Mouse (Mus musculus) Patski (cell line): ENCODE results near the gene Mrpl45. TPM values are rescaled to one million over a fixed set of nuclear protein-coding genes. Genes with fewer than 3 reads are reported as not detected.
"Not testable (repeated sequence)": the region's sequence is repeated elsewhere in the genome, so short reads cannot be mapped to it uniquely, and the experiment has no call there.

ENCODE experiments used
- ATAC-seq: fragments of 100-300 bp; one replicate; pipeline ENCODE4 v1.8.0; 2021
- CTCF ChIA-PET: fragments of 350-600 bp; sonication (Branson Sonifier 250); formaldehyde crosslinking; loops from one replicate; lab custom pipeline; 2022; ENCODE audit warnings: inconsistent platforms; lab: Charles Lee
- POLR2A ChIA-PET: fragments of 350-600 bp; sonication (Branson Sonifier 250); formaldehyde crosslinking; loops from one replicate; lab custom pipeline; 2022; ENCODE audit warnings: antibody characterized with exemption, inconsistent platforms; lab: Charles Lee
- DNase-seq: peaks from one replicate; pipeline ENCODE4 v3.0.0-alpha.2; 2011; ENCODE audit warnings: low read depth, low spot score
- H3K27me3 ChIP-seq: fragments of 371-371 bp; one replicate; pipeline ENCODE4 v1.5.1; 2021
- CTCF ChIP-seq: fragments of 100-300 bp; IDR thresholded peaks from one replicate; pipeline ENCODE4 v1.5.1; 2021
- in situ Hi-C: fragments of 300-500 bp; cut with MboI; formaldehyde crosslinking; loops from 3 replicates; pipeline ENCODE4 v1.11.1; 2018; ENCODE audit warnings: low pct_unique_long_range_greater_than_20kb, mixed read lengths
- polyA plus RNA-seq: library from polyadenylated mRNA; unstranded; gene quantifications from one replicate; pipeline ENCODE4 v1.2.3, GENCODE M21; 2021

Gene Mrpl45
- polyA plus RNA-seq, 1 experiment from 2014 or later: 43.5 TPM

GRCm38 (mm10) chr11:97309451-97309836 lies 6.1 kb upstream of the Mrpl45 start:
- DNase-seq (peak; percentile 78), ATAC-seq (peak; percentile 71)
- no peak for TF ChIP-seq CTCF
- no peaks in the 10 kb centered on the region for H3K27me3 ChIP-seq
- ChIA-PET CTCF (interaction anchor here (1.3 to 3.0 kb wide), 9 partner anchors 9 to 109 kb away, joined by 3 to 16 read pairs (median 7); no protein-coding TSS in a partner anchor), POLR2A (interaction anchor here (2.8 kb wide), 1 partner anchor 30 kb away, joined by 15 read pairs; the partner anchor contains the start of gene Npepps)
- in situ Hi-C loops: loop anchor here (25.0 kb wide), 1 partner anchor 97 kb away; no protein-coding TSS in a partner anchor

GRCm38 (mm10) chr11:97309911-97310571 lies 5.5 kb upstream of the Mrpl45 start:
- ATAC-seq: peak; percentile 59
- no peaks in the 10 kb centered on the region for H3K27me3 ChIP-seq
- CTCF ChIA-PET: interaction anchor here (0.8 to 3.0 kb wide), 11 partner anchors 10 to 115 kb away, joined by 3 to 16 read pairs (median 5); no protein-coding TSS in a partner anchor
- in situ Hi-C loops: loop anchor here (5.0 to 25.0 kb wide), 2 partner anchors 33 to 98 kb away; no protein-coding TSS in a partner anchor
- POLR2A ChIA-PET: interaction anchor here (0.5 to 2.8 kb wide), 6 partner anchors 26 to 122 kb away, joined by 3 to 15 read pairs (median 4); partner anchors contain the start of gene Npepps
- no peak for DNase-seq
- peak; percentile 86 for TF ChIP-seq CTCF

- peak; percentile 38 for TF ChIP-seq CTCF
- in situ Hi-C loops: loop anchor here (5.0 to 25.0 kb wide), 2 partner anchors 34 to 99 kb away; no protein-coding TSS in a partner anchor
- no peaks in the 10 kb centered on the region for H3K27me3 ChIP-seq
- no peak for DNase-seq
- CTCF ChIA-PET: interaction anchor here (0.8 to 3.0 kb wide), 13 partner anchors 11 to 116 kb away, joined by 3 to 16 read pairs (median 5); no protein-coding TSS in a partner anchor
- POLR2A ChIA-PET: interaction anchor here (0.5 to 2.8 kb wide), 7 partner anchors 20 to 123 kb away, joined by 3 to 15 read pairs (median 3); partner anchors contain the start of gene Npepps
- no peak for ATAC-seq
Measured at GRCm38 (mm10) chr11:97310895-97311631, 4.5 kb upstream of the Mrpl45 start.

- ATAC-seq, H3K27me3 ChIP-seq, POLR2A ChIA-PET, DNase-seq: not testable (repeated sequence)
- CTCF ChIA-PET: interaction anchor here (0.7 kb wide), 1 partner anchor 15 kb away, joined by 3 read pairs; no protein-coding TSS in a partner anchor
- in situ Hi-C loops: loop anchor here (5.0 to 25.0 kb wide), 2 partner anchors 36 to 101 kb away; no protein-coding TSS in a partner anchor
Measured at GRCm38 (mm10) chr11:97312871-97313270, 2.6 kb upstream of the Mrpl45 start.

GRCm38 (mm10) chr11:97314110-97314509 lies 1.4 kb upstream of the Mrpl45 start:
- CTCF ChIA-PET: interaction anchor here (1.2 kb wide), 1 partner anchor 17 kb away, joined by 3 read pairs; no protein-coding TSS in a partner anchor

GRCm38 (mm10) chr11:97314751-97315503 lies 589 bp upstream of the Mrpl45 start:
- in situ Hi-C loops: loop anchor here (5.0 to 25.0 kb wide), 2 partner anchors 38 to 103 kb away; no protein-coding TSS in a partner anchor
- H3K27me3 ChIP-seq: no peaks in the 10 kb centered on the region
- no peak for TF ChIP-seq CTCF
- ATAC-seq (no peak), DNase-seq (no peak)
- POLR2A ChIA-PET: interaction anchor here (0.6 to 0.8 kb wide), 2 partner anchors 9 to 15 kb away, joined by 3 to 4 read pairs; no protein-coding TSS in a partner anchor
- CTCF ChIA-PET: interaction anchor here (1.2 to 1.5 kb wide), 2 partner anchors 18 to 39 kb away, joined by 3 to 5 read pairs; no protein-coding TSS in a partner anchor

More at GRCm38 (mm10) chr11:97314110-97314509, 1.4 kb upstream of the Mrpl45 start:
- ATAC-seq (no peak), DNase-seq (no peak)
- H3K27me3 ChIP-seq: no peaks in the 10 kb centered on the region
- POLR2A ChIA-PET: interaction anchor here (0.6 kb wide), 1 partner anchor 8 kb away, joined by 4 read pairs; no protein-coding TSS in a partner anchor
- in situ Hi-C loops: loop anchor here (5.0 to 25.0 kb wide), 2 partner anchors 37 to 102 kb away; no protein-coding TSS in a partner anchor
- peak; percentile 51 for TF ChIP-seq CTCF

- no peaks in the 10 kb centered on the region for H3K27me3 ChIP-seq
- ATAC-seq (no peak), DNase-seq (no peak)
- CTCF ChIA-PET: no interaction called here
- in situ Hi-C loops: loop anchor here (25.0 kb wide), 1 partner anchor 109 kb away; no protein-coding TSS in a partner anchor
- POLR2A ChIA-PET: no interaction called here
- no peak for TF ChIP-seq CTCF
Measured at GRCm38 (mm10) chr11:97321197-97321596, 5.7 kb downstream of the Mrpl45 start.

- in situ Hi-C loops: loop anchor here (25.0 kb wide), 1 partner anchor 110 kb away; no protein-coding TSS in a partner anchor
- POLR2A ChIA-PET, H3K27me3 ChIP-seq, ATAC-seq, DNase-seq: not testable (repeated sequence)
- CTCF ChIA-PET: interaction anchor here (1.8 kb wide), 1 partner anchor 12 kb away, joined by 8 read pairs; no protein-coding TSS in a partner anchor
Measured at GRCm38 (mm10) chr11:97321894-97322600, 6.5 kb downstream of the Mrpl45 start.
